Mouse (Mus musculus) adrenal gland, postnatal 14 days (tissue): ENCODE data around the gene Dhx32. TPM values are rescaled to one million over a fixed set of nuclear protein-coding genes. Genes with fewer than 3 reads are reported as not detected.

Experiments
- total RNA-seq: library from RNA; stranded (reverse); gene quantifications from 2 replicates; pipeline ENCODE4 v1.2.3, GENCODE M21; 2021

Gene Dhx32
- total RNA-seq, 1 experiment from 2014 or later, result 41.6 TPM

Other genes with a start within 250 kb of the Dhx32 start
- not detected in 2 replicates for gene Tex36, start 180.6 kb downstream of the Dhx32 start, total RNA-seq
- gene Edrf1, start 145.2 kb downstream of the Dhx32 start, total RNA-seq, result 16.0 TPM in 2 replicates
- not detected in 2 replicates for gene Mmp21, start 102.7 kb downstream of the Dhx32 start, total RNA-seq
- gene Bccip, start 73.4 kb downstream of the Dhx32 start, total RNA-seq, result 64.7 and 65.3 TPM in 2 replicates
- 10.4 and 14.7 TPM in 2 replicates for gene Uros, start 72.7 kb downstream of the Dhx32 start, total RNA-seq
- gene Fank1, start 5.9 kb downstream of the Dhx32 start, total RNA-seq, result 0.33 and 0.90 TPM in 2 replicates